Mouse (Mus musculus) liver, adult 2 months (tissue): ENCODE measurements at regions not wholly inside any gene's neighbourhood (a gene's known extent, or its start where the extent isn't known, plus 50 kb on each side); places are given as distances from the start of the nearest gene placed in this dataset.

Experiments used
- CTCF ChIP-seq: fragments of 200-500 bp; IDR thresholded peaks from 2 replicates; pipeline ENCODE4 v1.5.1; 2011; ENCODE audit warnings: low read depth, low read length, control low read depth
- POLR2A ChIP-seq: fragments of 200-500 bp; IDR thresholded peaks from 2 replicates; pipeline ENCODE4 v1.6.1; 2011; ENCODE audit warnings: low read length, control low read depth; ENCODE audit not compliant: insufficient read depth; ENCODE audit errors: extremely low read depth

DNA sequence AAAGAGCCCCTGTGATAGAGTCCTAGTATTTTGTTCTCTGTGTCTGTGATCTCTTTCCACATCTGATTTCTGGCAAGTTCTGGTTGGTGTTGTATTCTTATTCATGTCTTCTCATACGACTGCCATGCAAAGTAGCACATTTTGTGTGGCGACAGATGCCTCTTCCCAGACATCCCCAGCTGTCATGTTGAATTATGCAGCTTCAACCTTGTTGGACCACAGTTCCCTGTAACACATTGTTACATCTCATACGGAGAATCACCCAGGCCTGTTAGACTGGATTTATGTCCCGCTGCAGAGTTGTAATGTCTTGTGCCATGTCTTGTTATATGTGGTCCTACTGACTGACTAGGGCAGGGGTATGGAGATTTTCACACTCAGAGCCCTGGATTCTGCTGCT is 543.3 kb downstream of the Grin2a start:
- no peak for TF ChIP-seq CTCF
- no peak for TF ChIP-seq POLR2A
